Mouse (Mus musculus): ENCODE results near the gene Slc48a1.

DNA sequence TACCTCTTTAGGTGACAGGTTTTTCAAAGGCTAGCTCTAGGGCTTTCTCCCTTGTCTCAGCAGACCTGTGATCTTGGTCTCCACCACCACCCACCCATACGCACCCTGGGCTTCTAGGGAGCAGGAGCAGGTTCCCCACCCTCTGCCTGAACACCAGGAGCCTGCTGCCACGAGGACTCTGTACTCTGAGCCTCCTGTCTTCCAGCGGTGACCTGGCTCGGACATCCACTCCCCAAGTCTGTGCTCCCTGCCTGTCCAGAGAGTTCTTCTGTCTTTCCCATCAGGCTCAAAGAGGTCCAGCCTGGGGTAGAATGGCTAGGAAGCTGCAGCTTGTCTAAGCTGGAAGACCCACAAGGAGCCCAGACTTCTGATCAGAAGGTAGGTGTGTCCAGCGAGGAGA lies 35.1 kb upstream of the Slc48a1 start:
- TF ChIP-seq CTCF (IDR thresholded peaks at IDR 0.05 in 2 of 3, conservative IDR thresholded peaks at IDR 0.05 in 1 of 3; ENCODE audit: control insufficient read depth in 1 of 3, insufficient read depth in 1 of 3, low read depth in 2 of 3, low read length in 3 of 3, poor library complexity in 1 of 3, severe bottlenecking in 1 of 3) (no peak), TCF12 (IDR thresholded peaks at IDR 0.05; ENCODE audit: low read depth, low read length) (no peak), POLR2A (IDR thresholded peaks at IDR 0.05; ENCODE audit: control insufficient read depth in 1 of 2, insufficient read depth in 1 of 2, low read depth in 1 of 2, low read length in 2 of 2, poor library complexity in 1 of 2) (no peak)

Data from MEL (cell line).